Mouse (Mus musculus): ENCODE results near the gene Pard6b. TPM values are rescaled to one million over a fixed set of nuclear protein-coding genes. Genes with fewer than 3 reads are reported as not detected.

Gene Pard6b
- polyA plus RNA-seq, 1 experiment: 4.8 TPM

DNA sequence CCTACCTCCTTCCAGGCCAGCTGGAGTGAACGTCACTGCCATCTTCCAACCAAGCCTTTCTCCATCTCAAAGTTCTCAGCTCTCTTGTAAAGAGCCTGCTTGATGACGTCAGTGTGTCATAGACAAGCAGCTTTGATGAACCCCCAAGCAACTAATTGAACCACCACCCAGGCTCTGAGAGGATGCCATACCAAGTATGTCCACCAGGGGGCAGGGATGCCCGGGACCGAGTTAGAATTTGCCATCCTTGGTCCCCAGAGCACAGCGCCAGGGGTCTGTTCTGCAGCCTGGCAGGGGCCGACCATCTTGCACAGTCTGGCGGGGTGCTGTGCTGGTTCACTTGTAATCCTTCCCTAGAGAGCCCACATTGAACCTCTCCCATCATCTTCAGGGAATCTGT, 31.1 kb downstream of the Pard6b start:
- TF ChIP-seq GATA1 (IDR thresholded peaks at IDR 0.05; ENCODE audit: low read length): no peak

DNA sequence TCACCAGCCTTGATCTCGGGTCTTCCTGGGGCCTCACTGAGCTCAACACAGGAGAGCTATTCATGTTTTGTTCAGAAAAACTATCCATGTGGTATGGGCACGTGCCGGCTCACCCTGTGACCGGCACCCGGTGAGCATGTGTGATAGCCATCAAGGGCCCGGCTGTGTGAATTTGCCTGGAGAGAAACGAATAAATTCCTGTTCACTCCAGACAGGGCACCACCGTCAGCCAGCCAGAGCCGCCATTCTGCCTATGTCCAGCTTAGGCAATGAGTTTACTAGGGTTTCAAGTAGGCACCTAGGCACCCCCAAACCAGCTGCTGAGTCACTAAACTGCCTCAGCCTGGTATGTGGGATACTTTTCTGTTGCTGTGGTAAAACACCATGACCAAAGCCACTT, 32.5 kb downstream of the Pard6b start:
- TF ChIP-seq GATA1 (IDR thresholded peaks at IDR 0.05; ENCODE audit: low read length): no peak

DNA sequence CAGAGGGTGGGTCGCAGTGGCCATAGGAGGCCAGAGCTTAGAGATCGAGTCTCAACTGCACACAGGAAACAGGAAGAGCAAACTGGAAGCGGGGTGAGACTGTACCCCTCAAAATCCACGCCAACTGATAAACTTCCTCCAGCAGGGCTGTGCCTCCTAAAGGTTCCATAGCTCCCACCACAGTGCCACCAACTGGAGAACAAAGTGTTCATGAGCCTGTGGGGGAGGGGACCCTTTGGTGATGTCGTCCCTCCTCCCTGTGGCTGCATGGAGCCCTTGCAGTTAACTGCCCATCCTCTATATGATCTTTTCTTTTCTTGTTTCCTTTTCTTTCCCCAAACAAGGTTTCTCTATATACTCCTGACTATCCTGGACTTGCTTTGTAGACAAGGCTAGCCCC, 32.9 kb downstream of the Pard6b start:
- no peak for TF ChIP-seq GATA1 (IDR thresholded peaks at IDR 0.05; ENCODE audit: low read length)

DNA sequence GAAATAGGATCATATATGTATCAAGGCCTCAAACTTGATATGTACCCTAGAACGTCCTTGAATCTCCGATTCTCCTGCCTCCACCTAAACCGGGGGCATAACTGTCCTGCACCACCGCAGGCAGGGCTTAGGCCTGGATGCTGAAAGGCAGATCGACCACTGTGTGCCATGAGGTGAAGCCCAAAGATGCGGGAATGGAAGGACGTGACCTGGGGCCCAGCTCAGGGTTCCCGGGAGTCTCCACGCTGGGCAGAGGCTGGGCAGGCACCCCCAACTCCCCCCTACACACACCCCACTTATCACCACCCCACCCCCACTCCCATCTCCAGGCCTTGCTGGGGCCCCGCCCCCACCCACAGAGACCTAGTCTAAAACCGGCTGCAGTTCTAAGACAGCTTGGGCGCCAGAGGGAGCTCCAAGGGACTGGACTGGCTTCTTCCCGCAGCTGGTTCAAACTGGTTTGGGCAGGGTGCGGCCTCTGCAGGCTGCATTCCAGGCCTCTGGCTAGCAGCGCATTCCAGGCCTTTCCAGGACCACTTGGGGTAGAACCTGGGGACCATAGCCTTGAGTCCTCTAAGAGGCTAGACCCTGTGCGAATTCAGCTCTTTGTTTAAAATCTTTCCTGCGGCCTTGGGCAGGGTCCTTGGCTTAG, 34.0 kb downstream of the Pard6b start:
- no peak for TF ChIP-seq GATA1 (IDR thresholded peaks at IDR 0.05; ENCODE audit: low read length)

DNA sequence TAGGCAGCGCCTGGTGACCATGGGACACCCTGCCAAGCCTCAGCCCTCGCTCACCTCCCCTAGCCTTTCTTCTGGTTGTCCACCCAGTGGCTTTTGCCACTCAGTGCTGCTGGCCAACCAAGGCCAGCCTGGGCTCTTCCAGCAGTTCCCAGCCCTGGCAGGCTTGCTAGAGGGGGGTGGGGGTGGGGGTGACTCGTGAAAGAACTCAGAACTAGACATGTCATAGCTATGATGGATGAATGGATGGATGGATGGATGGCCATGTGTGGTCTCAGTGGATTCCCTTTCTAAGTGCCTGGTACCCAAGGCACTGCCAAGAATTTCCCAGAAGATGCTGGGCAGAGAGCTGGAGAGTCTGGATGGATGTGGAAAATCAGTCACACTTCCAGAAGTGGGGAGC, 35.0 kb downstream of the Pard6b start:
- TF ChIP-seq GATA1 (IDR thresholded peaks at IDR 0.05; ENCODE audit: low read length): no peak

DNA sequence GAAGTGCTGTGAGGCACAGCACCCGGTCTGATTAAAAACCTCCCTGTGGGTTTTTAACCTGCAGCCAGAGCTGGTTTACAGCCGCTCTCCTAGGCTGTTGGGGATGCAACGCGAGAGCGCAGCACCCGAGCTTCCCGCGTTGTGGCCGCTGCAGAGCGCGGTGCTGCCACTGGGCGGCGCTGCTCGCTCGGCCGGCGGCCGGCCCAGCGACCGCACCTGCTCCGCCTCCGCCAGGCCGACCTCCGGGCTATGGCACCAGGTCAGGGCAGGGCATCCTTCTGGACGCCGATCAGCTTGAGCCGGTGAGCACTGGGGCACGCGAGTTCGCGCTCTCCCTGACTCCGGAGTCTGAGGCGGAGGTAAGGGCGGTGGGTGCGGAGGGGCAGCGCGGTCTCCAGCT, 36.3 kb downstream of the Pard6b start:
- TF ChIP-seq GATA1 (IDR thresholded peaks at IDR 0.05; ENCODE audit: low read length): no peak

DNA sequence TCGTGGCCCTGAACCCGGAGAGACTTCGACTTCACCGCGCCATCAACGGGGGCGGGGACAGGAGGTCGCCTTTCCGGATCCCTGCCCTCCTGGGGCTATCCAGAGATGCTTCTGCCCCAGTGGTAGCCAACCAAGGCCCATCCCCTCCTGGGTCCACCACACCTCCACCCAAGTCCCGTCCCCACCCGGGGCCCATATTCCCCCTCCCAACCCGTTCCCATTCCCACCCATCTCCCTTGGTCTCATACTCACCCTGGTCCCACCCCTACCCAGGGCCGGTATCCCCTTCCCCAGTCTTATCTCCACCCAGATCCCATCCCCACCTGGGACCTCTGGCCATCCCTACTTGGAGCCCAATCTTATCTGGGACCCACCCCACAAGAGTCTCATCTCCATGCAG, 36.7 kb downstream of the Pard6b start:
- TF ChIP-seq GATA1 (IDR thresholded peaks at IDR 0.05; ENCODE audit: low read length): no peak

DNA sequence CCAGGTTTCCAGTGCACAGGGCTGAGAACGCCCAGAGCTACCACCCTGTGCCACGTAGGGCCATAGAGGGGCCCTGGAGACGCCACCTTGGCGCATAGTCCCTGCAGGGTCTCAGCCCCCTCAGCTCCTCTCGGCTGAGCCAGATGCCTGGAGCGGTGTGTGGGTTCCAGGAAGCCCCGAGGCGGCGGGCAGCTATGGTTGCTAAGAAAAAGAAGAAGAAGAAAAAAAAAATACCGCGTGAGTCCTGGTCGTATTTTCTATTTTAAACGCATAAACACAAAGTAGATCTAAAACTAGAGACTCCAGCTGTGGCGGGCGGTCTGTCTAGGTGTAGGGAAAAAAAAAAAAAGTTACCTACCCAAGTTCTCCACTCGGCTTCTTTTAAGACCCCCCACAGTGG, 37.2 kb downstream of the Pard6b start:
- TF ChIP-seq GATA1 (IDR thresholded peaks at IDR 0.05; ENCODE audit: low read length): no peak

DNA sequence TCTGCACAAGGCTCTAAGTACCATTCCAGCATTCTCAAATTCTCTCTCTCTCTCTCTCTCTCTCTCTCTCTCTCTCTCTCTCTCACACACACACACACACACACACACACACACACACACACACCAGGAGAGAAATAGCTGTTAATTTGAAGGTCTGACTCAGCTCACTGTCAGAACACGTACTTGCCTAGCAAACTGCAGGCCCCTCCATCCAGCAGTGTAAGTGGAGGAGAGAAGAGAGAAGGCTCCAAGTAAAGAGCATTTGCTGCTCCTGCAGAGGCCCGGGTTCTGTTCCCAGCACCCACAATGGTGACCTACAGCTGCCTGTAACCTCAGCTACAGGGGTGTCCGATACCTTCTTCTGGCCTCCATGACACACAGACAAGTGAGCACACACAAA, 37.7 kb downstream of the Pard6b start:
- no peak for TF ChIP-seq GATA1 (IDR thresholded peaks at IDR 0.05; ENCODE audit: low read length)

DNA sequence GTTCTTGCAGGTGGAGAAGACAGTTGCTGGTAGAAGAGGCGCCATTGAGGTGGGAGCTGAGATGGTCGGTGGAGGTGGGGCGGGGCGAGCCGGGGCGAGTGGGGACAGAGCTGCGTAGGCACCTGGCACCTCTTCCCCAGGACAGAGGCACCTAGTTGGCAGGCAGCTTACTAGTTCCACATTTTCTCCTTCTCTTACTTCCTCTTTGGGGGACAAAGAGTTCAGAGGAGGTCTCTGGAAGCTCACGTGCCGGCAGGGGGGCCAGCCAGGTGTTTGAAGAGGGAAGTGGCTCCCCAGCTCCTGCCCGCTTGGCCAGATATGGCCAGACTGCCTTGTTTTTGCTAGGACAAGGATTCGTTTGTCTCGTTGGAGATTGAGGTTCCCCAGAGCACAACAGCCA, 38.3 kb downstream of the Pard6b start:
- TF ChIP-seq GATA1 (IDR thresholded peaks at IDR 0.05; ENCODE audit: low read length): no peak

DNA sequence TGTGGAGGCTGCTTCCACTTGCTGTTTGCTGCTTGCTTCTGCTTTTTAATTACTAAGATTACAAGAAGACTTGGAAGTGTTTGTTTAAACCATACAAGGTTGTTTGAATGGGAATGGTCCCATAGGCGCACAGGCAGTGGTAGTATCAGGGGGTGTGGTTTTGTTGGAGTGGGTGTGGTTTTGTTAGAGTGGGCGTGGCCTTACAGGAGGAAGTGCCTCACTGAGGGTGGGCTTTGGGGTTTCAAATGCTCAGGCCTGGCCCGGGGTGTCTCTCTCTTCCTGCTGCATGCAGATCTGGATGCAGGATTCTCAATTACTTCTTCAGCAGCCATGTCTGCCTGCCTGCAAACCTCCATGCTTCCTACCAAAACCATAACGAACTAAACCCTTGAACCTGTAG, 40.1 kb downstream of the Pard6b start:
- no peak for TF ChIP-seq GATA1 (IDR thresholded peaks at IDR 0.05; ENCODE audit: low read length)

DNA sequence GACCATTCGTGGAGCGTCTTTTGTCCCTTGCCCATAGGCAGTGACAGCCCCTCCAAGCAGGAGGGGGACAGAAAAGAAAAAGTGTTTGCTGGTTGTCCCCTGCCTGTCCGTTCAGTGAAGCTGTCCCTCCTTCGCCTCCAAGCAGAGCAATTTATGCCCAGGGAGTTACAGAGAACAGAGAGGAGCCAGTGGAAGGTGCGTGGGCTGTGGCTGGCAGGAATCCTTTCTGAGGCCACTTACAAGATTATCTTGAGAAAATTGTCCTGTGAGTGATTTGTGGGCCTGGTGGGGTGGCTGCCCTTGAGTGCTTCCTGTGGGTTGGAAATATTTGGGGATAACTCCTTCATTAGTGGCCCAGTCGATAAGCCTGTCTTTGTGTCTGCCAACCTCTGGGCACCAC, 42.8 kb downstream of the Pard6b start:
- no peak for TF ChIP-seq GATA1 (IDR thresholded peaks at IDR 0.05; ENCODE audit: low read length)

DNA sequence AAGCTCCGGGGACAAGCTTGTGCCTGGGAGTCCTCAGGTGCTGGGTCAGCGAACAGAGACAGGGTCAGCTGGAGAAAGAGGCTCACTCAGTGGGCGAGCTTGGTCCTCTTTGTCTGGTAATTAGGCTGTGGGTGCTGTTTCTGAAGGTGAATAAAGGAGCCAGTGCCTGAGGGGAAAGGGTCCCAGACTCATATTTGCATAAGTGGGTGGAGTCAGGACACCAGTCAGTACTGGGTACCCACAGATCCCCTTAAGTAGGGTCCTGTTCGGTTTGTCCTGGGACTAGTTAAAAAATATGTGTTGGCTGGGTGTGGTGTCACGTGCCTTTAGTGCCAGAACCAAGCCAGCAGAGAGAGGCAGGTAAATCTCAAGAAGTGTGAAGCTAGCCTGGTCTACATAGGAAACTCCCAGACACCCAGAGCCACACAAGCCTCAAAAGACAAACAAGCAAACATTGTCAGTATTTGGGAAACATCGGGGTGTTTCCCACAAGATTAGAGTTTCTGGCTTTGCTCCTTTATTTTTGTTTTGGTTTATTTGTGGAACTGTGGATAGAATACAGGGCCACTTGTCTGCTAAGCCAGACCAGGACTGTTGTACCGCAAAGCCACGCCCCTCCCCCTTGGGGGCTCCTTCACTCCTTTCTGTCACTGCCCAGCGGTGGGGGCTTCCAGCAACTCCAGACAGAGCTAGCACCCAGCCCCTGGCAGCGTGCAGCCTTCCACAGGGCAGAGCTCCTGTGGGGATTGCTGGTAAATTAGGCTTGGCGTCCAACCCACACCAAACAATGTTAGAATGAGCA, 44.7 kb downstream of the Pard6b start:
- no peak for TF ChIP-seq GATA1 (IDR thresholded peaks at IDR 0.05; ENCODE audit: low read length)

DNA sequence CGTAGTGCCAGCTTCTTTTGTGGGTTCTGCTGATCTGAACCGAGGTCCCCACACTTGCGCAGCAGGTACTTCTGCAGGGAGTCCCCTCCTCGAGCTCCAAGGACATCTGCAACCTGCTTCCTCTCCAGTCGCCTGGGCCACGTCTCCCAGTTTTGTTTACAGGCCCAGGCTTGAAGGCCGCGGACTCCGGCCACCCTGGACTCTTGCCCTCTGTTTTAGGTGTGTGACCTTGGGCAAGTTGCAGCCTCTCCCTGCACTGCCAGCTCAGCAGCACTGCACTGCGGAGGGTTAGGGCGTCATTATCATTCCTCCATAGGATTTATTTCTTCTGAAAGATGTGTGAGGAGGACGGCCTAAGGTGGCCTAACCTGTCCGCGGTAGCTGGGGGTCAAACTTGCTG, 47.0 kb downstream of the Pard6b start:
- no peak for TF ChIP-seq GATA1 (IDR thresholded peaks at IDR 0.05; ENCODE audit: low read length)

DNA sequence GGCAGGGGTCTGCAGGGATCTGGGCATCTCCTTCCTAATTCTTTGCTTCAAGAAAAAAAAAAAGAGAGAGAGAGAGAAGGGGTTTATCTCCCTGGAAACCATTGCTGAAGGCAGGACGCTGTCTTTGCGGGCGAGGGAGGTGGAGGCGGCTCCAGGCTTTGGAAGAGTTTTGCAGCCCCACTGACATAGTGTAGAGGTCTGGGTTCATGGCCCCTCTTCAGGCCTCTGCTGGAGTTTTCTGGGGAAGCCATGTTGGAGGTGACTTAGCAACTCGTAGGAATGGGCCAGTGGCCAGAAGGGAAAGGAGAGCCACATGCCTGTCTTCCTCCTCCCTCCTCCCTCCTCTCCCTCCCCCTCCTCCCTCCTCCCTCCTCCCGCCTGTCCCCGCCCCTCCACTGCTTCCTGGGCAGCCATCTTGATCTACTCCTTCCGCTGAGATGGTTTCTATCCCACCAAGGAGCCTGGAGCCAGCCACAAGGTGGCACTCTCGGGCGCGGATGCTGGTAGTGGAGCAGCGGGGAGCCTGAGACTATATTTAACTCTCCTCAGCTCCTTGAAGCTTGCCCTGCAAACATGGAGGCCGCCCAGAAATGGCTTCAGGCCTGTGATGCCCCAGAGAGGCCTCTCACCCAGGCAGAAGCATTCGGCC, 47.5 kb downstream of the Pard6b start:
- no peak for TF ChIP-seq GATA1 (IDR thresholded peaks at IDR 0.05; ENCODE audit: low read length)

DNA sequence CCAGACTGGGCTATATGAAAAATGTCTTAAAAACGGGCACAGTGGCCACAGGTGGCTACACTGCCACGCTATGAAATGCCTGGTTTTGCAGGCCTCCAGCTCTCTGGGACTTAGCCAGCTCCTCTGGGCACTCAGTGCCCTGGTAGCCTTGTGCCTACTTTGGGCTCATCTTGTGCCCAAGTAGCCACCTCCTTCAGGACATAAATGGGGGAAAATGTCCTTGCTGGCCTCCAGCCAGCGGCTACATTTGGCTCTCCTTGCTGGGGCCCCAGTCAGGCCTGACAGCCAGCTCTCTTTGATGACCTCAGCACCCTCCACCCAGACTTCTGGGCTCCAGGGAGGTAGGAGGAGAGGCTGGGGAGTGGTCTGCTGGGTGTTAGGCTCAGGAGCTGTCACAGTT, 49.2 kb downstream of the Pard6b start:
- TF ChIP-seq GATA1 (IDR thresholded peaks at IDR 0.05; ENCODE audit: low read length): no peak

DNA sequence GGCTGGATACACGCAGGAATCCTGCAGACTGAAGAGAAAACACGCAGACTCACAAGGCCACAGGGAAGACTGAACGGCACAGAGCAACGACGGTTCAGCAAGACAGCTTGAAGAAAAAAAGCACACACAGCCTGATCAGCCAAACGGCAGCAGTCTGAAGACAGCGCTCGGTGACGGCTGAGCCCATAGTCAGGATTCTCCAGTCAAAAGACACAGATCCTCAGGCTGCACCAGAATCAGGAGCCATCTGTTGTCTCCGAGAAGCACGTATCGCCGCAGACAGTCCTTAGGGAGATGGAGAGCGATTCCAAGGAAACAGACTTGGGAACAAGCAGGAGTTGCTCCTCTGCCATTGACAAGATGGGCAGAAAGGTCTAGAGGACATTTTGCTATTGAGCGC, 56.4 kb downstream of the Pard6b start:
- no peak for TF ChIP-seq GATA1 (IDR thresholded peaks at IDR 0.05; ENCODE audit: low read length)

Measured in G1E-ER4 (cell line).